Mouse (Mus musculus): Measurements from ENCODE around the gene Rabgap1l.

Gene Rabgap1l

GRCm38 (mm10) chr1:160247473-160247872 lies 545.5 kb downstream of the Rabgap1l start:
- DNase-seq (ENCODE audit: low read depth, low spot score) = no peak

GRCm38 (mm10) chr1:160246844-160247243 lies 546.2 kb downstream of the Rabgap1l start:
- no peak for DNase-seq (ENCODE audit: low read depth, low spot score)

- no peak for DNase-seq (ENCODE audit: low read depth, low spot score)
Measured at GRCm38 (mm10) chr1:160245954-160246353, 547.1 kb downstream of the Rabgap1l start.

- DNase-seq (ENCODE audit: low read depth, low spot score) = no peak
Measured at GRCm38 (mm10) chr1:160244689-160245088, 548.3 kb downstream of the Rabgap1l start.

- no peak for DNase-seq (ENCODE audit: low read depth, low spot score)
Measured at GRCm38 (mm10) chr1:160240091-160240490, 552.9 kb downstream of the Rabgap1l start.

- DNase-seq (ENCODE audit: low read depth, low spot score) = no peak
Measured at GRCm38 (mm10) chr1:160238852-160239443, 554.1 kb downstream of the Rabgap1l start.

GRCm38 (mm10) chr1:160237981-160238380 lies 555.0 kb downstream of the Rabgap1l start:
- no peak for DNase-seq (ENCODE audit: low read depth, low spot score)

- no peak for DNase-seq (ENCODE audit: low read depth, low spot score)
Measured at GRCm38 (mm10) chr1:160233921-160234320, 559.1 kb downstream of the Rabgap1l start.

GRCm38 (mm10) chr1:160232113-160232512 lies 560.9 kb downstream of the Rabgap1l start:
- DNase-seq (ENCODE audit: low read depth, low spot score) = no peak

GRCm38 (mm10) chr1:160231013-160231412 lies 562.0 kb downstream of the Rabgap1l start:
- no peak for DNase-seq (ENCODE audit: low read depth, low spot score)

- no peak for DNase-seq (ENCODE audit: low read depth, low spot score)
Measured at GRCm38 (mm10) chr1:160227850-160228249, 565.2 kb downstream of the Rabgap1l start.

- DNase-seq (ENCODE audit: low read depth, low spot score) = no peak
Measured at GRCm38 (mm10) chr1:160227196-160227595, 565.8 kb downstream of the Rabgap1l start.

GRCm38 (mm10) chr1:160224093-160224492 lies 568.9 kb downstream of the Rabgap1l start:
- DNase-seq (ENCODE audit: low read depth, low spot score) = no peak

GRCm38 (mm10) chr1:160217898-160218297 lies 575.1 kb downstream of the Rabgap1l start:
- DNase-seq (ENCODE audit: low read depth, low spot score) = no peak

GRCm38 (mm10) chr1:160214171-160214570 lies 578.8 kb downstream of the Rabgap1l start:
- no peak for DNase-seq (ENCODE audit: low read depth, low spot score)

- DNase-seq (ENCODE audit: low read depth, low spot score) = peak; percentile 99
Measured at GRCm38 (mm10) chr1:160212703-160213669, 580.0 kb downstream of the Rabgap1l start, which contains the start of gene Cacybp. TSS of gene Cacybp (minus strand) at chr1:160212875.

- DNase-seq (ENCODE audit: low read depth, low spot score) = no peak
Measured at GRCm38 (mm10) chr1:160212123-160212691, 580.8 kb downstream of the Rabgap1l start.

GRCm38 (mm10) chr1:160211597-160212122 lies 581.4 kb downstream of the Rabgap1l start:
- no peak for DNase-seq (ENCODE audit: low read depth, low spot score)

- DNase-seq (ENCODE audit: low read depth, low spot score) = no peak
Measured at GRCm38 (mm10) chr1:160210566-160210965, 582.4 kb downstream of the Rabgap1l start.

GRCm38 (mm10) chr1:160209844-160210243 lies 583.2 kb downstream of the Rabgap1l start:
- no peak for DNase-seq (ENCODE audit: low read depth, low spot score)

GRCm38 (mm10) chr1:160205486-160205885 lies 587.5 kb downstream of the Rabgap1l start:
- no peak for DNase-seq (ENCODE audit: low read depth, low spot score)

- no peak for DNase-seq (ENCODE audit: low read depth, low spot score)
Measured at GRCm38 (mm10) chr1:160195337-160195663, 597.7 kb downstream of the Rabgap1l start.

Data from c-Kit-negative CD71-positive TER-119-positive erythroid progenitor cells, embryonic 14.5 days (primary cell).